Mouse (Mus musculus) ES-E14 (cell line): Measurements from ENCODE around the gene Ncbp1.

Experiments used
- CHD2 ChIP-seq: IDR thresholded peaks from 2 replicates; pipeline ENCODE4 v1.6.1; 2014; ENCODE audit warnings: mild to moderate bottlenecking, low read depth, low read length, inconsistent platforms
- HCFC1 ChIP-seq: IDR thresholded peaks from 2 replicates; pipeline ENCODE4 v1.6.1; 2012; ENCODE audit warnings: low read length, inconsistent platforms, borderline replicate concordance; ENCODE audit not compliant: insufficient read depth
- ZC3H11A ChIP-seq: IDR thresholded peaks from 2 replicates; pipeline ENCODE4 v1.6.1; 2012; ENCODE audit warnings: low read depth, mild to moderate bottlenecking, inconsistent platforms, low read length, borderline replicate concordance

GRCm38 (mm10) chr4:46110084-46110483 lies 28.3 kb upstream of the Ncbp1 start:
- TF ChIP-seq HCFC1, result no peak
- TF ChIP-seq ZC3H11A, result no peak
- TF ChIP-seq CHD2, result no peak
